ENCODE assay signal across 8 mouse cellular contexts in genomic region chr17:84274163-84274562, GRCm38 (mm10).
DNase-seq lines count a peak whose midpoint lies in the region.

No protein-coding gene starts in this region.

- intact Hi-C loops in heart, postnatal 25 days (cut with DNase I), result loop anchor here (10.0 kb wide), 1 partner anchor 91 kb away; no protein-coding TSS in a partner anchor

- DNase-seq in kidney, postnatal 4 days, result peak; percentile 29 to 40
- no peak for DNase-seq in kidney, adult 18-20 months
- DNase-seq in embryo, embryonic 9.5 days (ENCODE audit: extremely low spot score), result peak; percentile 48
- peak; percentile 23 for DNase-seq in heart, postnatal 25 days (ENCODE audit: low spot score)
- DNase-seq in neural tube, embryonic 10.5 days (ENCODE audit: extremely low spot score, low spot score), result peak; percentile 45
- no peak for DNase-seq in urinary bladder, postnatal 10 days (ENCODE audit: low spot score)
- no peak for DNase-seq in adrenal gland, adult 8-10 months
- DNase-seq in kidney, adult 9 months, result no peak

Comparison
In these comparisons a context has a peak if more than half of its experiments do, and no peak if none do; other contexts are left out.
1. DNase-seq: peak in kidney, postnatal 4 days (2 of 2), embryo, embryonic 9.5 days (single experiment), heart, postnatal 25 days (single experiment) and neural tube, embryonic 10.5 days (single experiment); none in kidney, adult 18-20 months (single experiment), urinary bladder, postnatal 10 days (single experiment), adrenal gland, adult 8-10 months (single experiment) and kidney, adult 9 months (single experiment).